Mouse (Mus musculus) hindbrain, embryonic 16.5 days (tissue): ENCODE measurements at regions not wholly inside any gene's neighbourhood (a gene's known extent, or its start where the extent isn't known, plus 50 kb on each side); places are given as distances from the start of the nearest gene placed in this dataset.

Source experiments
- ATAC-seq: fragments of 200-750 bp; cut with Nextera tagmentation; 2 replicates; pipeline ENCODE4 v1.8.0; 2017; ENCODE audit warnings: moderate TSS enrichment, moderate library complexity
- H3K27ac ChIP-seq: fragments of 300-500 bp; sonication (generic); 2 replicates; pipeline ENCODE4 v1.5.1; 2014; ENCODE audit warnings: low read depth, mild to moderate bottlenecking, control low read depth, low read length, moderate library complexity
- H3K27me3 ChIP-seq: fragments of 300-500 bp; sonication (generic); replicated peaks from 2 replicates; pipeline ENCODE4 v1.6.1; 2014; ENCODE audit warnings: low read length; ENCODE audit not compliant: control insufficient read depth, insufficient read depth
- H3K36me3 ChIP-seq: fragments of 300-500 bp; sonication (generic); 2 replicates; pipeline ENCODE4 v1.6.1; 2014; ENCODE audit warnings: mild to moderate bottlenecking, low read length, moderate library complexity, mixed read lengths; ENCODE audit not compliant: control insufficient read depth, insufficient read depth
- H3K4me1 ChIP-seq: fragments of 300-500 bp; sonication (generic); 2 replicates; pipeline ENCODE4 v1.6.1; 2014; ENCODE audit warnings: low read depth, low read length; ENCODE audit not compliant: control insufficient read depth, insufficient read depth
- H3K4me2 ChIP-seq: fragments of 300-500 bp; sonication (generic); 2 replicates; pipeline ENCODE4 v1.6.1; 2014; ENCODE audit warnings: mild to moderate bottlenecking, low read length, control low read depth, moderate library complexity
- H3K4me3 ChIP-seq: fragments of 300-500 bp; sonication (generic); 2 replicates; pipeline ENCODE4 v1.5.1; 2014; ENCODE audit warnings: mild to moderate bottlenecking, low read length, control low read depth, moderate library complexity
- H3K9ac ChIP-seq: fragments of 300-500 bp; sonication (generic); 2 replicates; pipeline ENCODE4 v1.6.1; 2014; ENCODE audit warnings: low read depth, mild to moderate bottlenecking, control low read depth, low read length, moderate library complexity
- H3K9me3 ChIP-seq: fragments of 300-500 bp; sonication (generic); 2 replicates; pipeline ENCODE4 v1.6.1; 2014; ENCODE audit warnings: mild to moderate bottlenecking, low read length, moderate library complexity; ENCODE audit not compliant: control insufficient read depth
- WGBS: fragments of 180-500 bp; shearing (Covaris S2); extraction: QIAGEN DNeasy Blood & Tissue Kit; methylation state at CpG from one replicate; pipeline ENCODE4 v1.1.7; 2014; 5-methylcytosine and 5-hydroxymethylcytosine counted together

DNA sequence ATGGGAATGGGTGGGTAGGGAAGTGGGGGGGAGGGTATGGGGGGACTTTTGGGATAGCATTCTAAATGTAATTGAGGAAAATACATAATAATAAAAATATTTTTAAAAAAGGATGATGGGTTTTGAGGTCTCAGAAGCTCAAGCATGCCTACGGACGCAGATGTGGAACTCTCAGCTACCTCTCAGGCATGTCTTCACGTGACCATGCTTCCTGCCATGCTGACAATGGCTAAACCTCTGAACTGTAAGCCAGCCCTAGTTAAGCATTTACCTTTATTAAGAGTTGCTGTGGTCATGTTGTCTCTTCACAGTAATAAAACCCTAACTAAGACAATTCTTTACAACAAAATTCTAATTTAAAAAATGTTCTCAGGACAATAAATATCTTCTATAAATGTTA, 80.0 kb downstream of the Tex36 start:
- Histone ChIP-seq H3K4me3 (no peak overlapping the region), H3K27me3 (no peaks in the 10 kb centered on the region)

DNA sequence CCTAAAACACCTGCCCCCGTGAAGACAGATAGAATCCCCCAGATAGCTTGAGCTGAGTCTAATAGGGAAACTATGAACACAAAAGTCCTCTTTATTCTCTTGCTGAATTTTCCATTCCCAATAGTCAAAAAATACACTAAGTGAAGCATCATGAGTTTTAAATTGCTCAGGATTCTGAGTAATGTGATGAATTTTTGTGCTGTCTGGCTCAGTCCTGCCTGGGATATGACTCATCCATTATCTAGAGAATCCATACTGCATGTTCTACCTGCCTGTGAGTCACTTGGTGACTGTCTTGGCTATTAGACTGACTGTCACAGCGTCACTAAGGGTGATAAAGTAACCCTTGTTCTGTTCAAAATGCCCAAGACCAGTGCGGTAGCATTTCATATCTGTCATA, 83.0 kb downstream of the Tex36 start:
- no peaks in the 10 kb centered on the region for H3K4me1 ChIP-seq
- H3K27me3 ChIP-seq, result no peaks in the 10 kb centered on the region
- no peaks in the 10 kb centered on the region for H3K36me3 ChIP-seq
- no peak overlapping the region for H3K9ac ChIP-seq
- no peak overlapping the region for H3K4me2 ChIP-seq
- no peak overlapping the region for H3K4me3 ChIP-seq
- 95% methylated on average over 3 of the region's 3 CpGs for WGBS
- ATAC-seq, result no peak
- no peaks in the 10 kb centered on the region for H3K9me3 ChIP-seq
- H3K27ac ChIP-seq, result no peak overlapping the region

More for the DNA sequence above, 80.0 kb downstream of the Tex36 start:
- H3K4me1 ChIP-seq, result no peaks in the 10 kb centered on the region
- no peaks in the 10 kb centered on the region for H3K9me3 ChIP-seq
- ATAC-seq, result no peak
- no peak overlapping the region for H3K9ac ChIP-seq
- H3K27ac ChIP-seq, result no peak overlapping the region
- H3K4me2 ChIP-seq, result no peak overlapping the region
- H3K36me3 ChIP-seq, result no peaks in the 10 kb centered on the region
- WGBS, result 88% methylated on average over 3 of the region's 3 CpGs

DNA sequence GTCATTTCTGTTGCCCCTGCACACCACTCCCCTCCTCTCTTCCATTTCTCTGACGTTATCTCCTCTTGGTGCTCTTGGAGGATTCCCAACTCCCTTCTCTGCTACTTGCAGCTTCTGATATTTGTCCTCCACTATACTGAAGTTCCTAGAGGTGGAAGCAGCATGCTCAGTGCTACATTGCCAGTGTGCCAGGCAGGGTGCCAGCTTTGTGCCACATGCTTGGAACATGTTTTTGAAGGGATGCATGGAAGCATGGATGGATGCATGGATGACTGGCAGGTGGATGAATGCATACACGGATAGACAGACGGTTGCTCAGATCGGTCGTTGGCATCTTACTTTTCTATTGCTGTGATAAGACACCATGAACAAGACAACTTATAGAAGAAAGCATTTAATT, 84.4 kb downstream of the Tex36 start:
- H3K4me3 ChIP-seq, result no peak overlapping the region
- H3K27ac ChIP-seq, result no peak overlapping the region
- no peaks in the 10 kb centered on the region for H3K4me1 ChIP-seq
- H3K9me3 ChIP-seq, result no peaks in the 10 kb centered on the region
- H3K9ac ChIP-seq, result no peak overlapping the region
- no peak overlapping the region for H3K4me2 ChIP-seq
- WGBS, result 90% methylated on average over 5 of the region's 5 CpGs
- H3K36me3 ChIP-seq, result no peaks in the 10 kb centered on the region
- H3K27me3 ChIP-seq, result no peaks in the 10 kb centered on the region
- no peak for ATAC-seq

DNA sequence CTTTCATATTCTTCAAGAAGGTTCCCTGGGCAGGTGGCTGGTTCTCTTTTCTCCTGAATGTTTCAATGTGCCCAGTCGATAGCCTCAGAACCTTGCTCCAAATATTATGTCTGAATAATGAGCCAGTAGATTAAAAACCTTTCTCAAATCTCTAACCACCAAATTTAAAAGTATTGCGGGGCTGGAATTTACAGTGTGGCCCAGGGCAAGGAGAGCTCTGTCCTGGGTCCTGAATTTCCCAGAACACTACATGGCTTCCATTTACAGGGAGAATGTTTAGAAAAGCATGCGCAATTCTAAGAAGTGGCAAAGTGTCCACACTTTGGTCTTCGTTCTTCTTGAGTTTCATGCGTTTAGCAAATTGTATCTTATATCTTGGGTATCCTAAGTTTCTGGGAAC, 91.0 kb downstream of the Tex36 start:
- H3K4me3 ChIP-seq, result no peak overlapping the region
- 70% methylated on average over 5 of the region's 5 CpGs for WGBS
- H3K9me3 ChIP-seq, result no peaks in the 10 kb centered on the region
- no peak overlapping the region for H3K9ac ChIP-seq
- H3K4me2 ChIP-seq, result no peak overlapping the region
- H3K27me3 ChIP-seq, result no peaks in the 10 kb centered on the region
- H3K36me3 ChIP-seq, result no peaks in the 10 kb centered on the region
- H3K27ac ChIP-seq, result no peak overlapping the region
- peaks cover 8% of the 10 kb centered on the region for H3K4me1 ChIP-seq
- no peak for ATAC-seq

DNA sequence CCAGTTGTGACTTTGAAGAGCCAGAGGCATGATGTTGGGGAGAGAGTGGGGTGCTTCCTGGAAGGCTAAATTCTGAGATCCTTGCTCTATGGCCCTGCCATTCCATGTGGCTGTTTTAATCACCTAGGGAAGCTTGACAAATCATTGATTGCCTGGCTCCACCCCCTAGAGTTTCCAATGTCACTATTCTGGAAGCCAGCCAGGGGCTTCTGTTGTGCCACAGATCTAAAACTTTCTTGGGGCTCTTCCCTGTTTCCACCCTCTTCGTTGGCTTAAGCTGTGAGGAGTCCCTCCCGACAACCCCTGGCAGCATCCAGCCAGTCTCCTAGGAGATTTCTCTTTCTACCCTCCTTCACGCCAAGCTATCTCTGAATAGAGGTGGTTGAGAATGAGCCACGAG, 92.5 kb downstream of the Tex36 start:
- Histone ChIP-seq H3K4me3 (no peak overlapping the region), H3K27ac (no peak overlapping the region), H3K4me2 (no peak overlapping the region), H3K36me3 (no peaks in the 10 kb centered on the region), H3K27me3 (no peaks in the 10 kb centered on the region), H3K9me3 (no peaks in the 10 kb centered on the region), H3K9ac (no peak overlapping the region), H3K4me1 (peaks cover 8% of the 10 kb centered on the region)
- WGBS, result 20% methylated on average over 4 of the region's 4 CpGs
- ATAC-seq, result no peak

DNA sequence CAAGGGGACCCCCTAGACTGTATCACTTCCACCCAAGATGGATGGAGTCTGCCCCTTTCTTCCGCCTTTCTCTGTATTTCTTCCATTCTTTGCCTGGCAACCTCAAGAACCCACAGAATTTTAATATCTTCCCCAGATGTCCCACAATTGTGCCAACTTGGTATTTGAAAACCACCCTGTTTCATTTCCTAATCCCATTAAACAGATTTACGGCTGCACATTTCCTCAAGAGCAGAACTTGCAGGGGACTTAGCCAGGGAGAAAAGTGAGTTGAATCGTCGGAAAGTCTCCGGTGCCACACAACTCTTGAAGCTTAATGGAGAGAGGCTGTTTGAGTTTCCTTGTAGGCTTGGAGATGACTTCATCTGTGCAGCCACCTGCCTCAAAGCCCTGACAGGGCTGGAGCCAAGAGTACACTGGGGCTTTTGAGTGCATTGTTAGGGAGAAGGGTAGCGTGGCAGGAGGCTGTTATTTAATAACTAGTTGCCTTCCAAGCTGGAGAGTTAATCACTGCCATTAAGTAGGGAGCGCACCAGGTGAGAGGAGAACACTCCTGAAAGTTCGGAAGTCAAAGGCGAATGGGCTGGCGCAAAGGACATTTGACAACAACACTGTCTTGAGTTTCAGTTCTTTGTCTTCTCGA, 93.5 kb downstream of the Tex36 start:
- no peak for ATAC-seq
- H3K9me3 ChIP-seq, result no peaks in the 10 kb centered on the region
- no peak overlapping the region for H3K27ac ChIP-seq
- WGBS, result 66% methylated on average over 11 of the region's 11 CpGs
- H3K4me3 ChIP-seq, result no peak overlapping the region
- H3K4me1 ChIP-seq, result peaks cover 8% of the 10 kb centered on the region
- H3K9ac ChIP-seq, result no peak overlapping the region
- H3K27me3 ChIP-seq, result no peaks in the 10 kb centered on the region
- H3K4me2 ChIP-seq, result no peak overlapping the region
- H3K36me3 ChIP-seq, result no peaks in the 10 kb centered on the region

DNA sequence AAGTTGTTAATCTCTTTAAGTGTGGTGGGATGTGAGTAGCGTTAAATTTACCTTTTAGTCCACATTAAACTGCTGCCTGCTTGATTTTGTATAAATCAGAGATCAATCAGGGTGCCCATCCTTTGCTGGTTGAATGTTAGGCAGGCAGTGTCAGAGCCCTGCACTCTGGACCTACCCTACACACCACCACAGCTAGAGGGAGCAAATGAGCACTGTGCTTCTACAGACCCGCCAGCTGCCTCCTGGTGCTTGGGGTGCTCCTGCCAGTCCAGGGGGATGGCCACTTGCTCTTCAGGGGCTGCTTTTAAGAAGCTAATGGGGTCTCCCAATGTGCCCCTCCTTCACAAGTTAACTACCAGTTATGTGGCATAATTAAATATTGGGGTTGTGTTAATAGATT, 96.3 kb downstream of the Tex36 start:
- Histone ChIP-seq H3K27ac (no peak overlapping the region), H3K27me3 (no peaks in the 10 kb centered on the region), H3K9ac (no peak overlapping the region), H3K4me1 (peaks cover 8% of the 10 kb centered on the region), H3K36me3 (no peaks in the 10 kb centered on the region), H3K4me2 (no peak overlapping the region), H3K9me3 (no peaks in the 10 kb centered on the region), H3K4me3 (no peak overlapping the region)
- 90% methylated on average over 2 of the region's 2 CpGs for WGBS
- no peak for ATAC-seq

DNA sequence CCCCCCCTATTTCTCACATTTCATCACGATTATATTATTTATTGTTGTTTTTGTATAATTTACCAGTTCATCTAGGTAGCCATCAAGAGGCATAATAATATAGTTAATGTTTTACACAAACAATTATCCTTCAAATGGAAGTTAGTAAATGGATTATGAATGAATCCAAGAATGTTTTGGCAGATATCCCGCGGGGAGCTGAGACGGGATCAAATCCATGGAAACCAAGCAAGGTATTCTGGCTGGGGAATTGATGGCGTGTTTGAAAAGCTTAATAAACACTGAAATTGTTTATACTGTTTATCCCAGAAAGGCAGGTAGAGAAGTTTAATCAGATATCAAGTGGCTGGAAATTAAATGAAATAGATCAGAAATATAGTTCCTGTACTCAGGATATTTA, 98.0 kb downstream of the Tex36 start:
- H3K27ac ChIP-seq, result no peak overlapping the region
- no peaks in the 10 kb centered on the region; the same call in 1 of the 2 replicates for H3K4me1 ChIP-seq
- WGBS, result 67% methylated on average over 5 of the region's 5 CpGs
- H3K9ac ChIP-seq, result no peak overlapping the region
- H3K4me3 ChIP-seq, result no peak overlapping the region
- H3K27me3 ChIP-seq, result no peaks in the 10 kb centered on the region
- no peak overlapping the region for H3K4me2 ChIP-seq
- no peaks in the 10 kb centered on the region for H3K36me3 ChIP-seq
- ATAC-seq, result no peak
- no peaks in the 10 kb centered on the region for H3K9me3 ChIP-seq

DNA sequence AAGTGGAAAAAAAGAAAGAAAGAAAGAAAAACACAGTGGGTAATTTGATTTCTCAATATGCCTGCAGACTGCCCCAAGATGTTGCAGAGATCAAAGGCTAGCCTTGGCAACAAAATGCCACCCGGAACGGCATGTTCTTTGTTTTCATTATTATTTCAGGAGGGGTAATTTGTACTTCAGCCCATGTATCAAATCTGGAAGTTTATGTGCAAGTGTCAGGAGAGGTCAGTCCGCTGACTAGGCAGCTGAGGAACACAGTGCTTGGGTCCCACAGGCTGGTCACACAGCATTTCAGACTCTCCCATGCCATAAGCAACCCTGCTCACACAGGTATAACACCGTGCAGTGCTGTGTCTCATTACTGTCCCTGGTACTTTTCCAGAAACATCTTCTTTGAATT, 99.2 kb downstream of the Tex36 start:
- Histone ChIP-seq H3K27ac (no peak overlapping the region), H3K4me1 (no peaks in the 10 kb centered on the region; the same call in 1 of the 2 replicates), H3K27me3 (no peaks in the 10 kb centered on the region), H3K4me2 (no peak overlapping the region), H3K4me3 (no peak overlapping the region), H3K9ac (no peak overlapping the region), H3K9me3 (no peaks in the 10 kb centered on the region), H3K36me3 (no peaks in the 10 kb centered on the region)
- 49% methylated on average over 4 of the region's 4 CpGs for WGBS
- no peak for ATAC-seq

DNA sequence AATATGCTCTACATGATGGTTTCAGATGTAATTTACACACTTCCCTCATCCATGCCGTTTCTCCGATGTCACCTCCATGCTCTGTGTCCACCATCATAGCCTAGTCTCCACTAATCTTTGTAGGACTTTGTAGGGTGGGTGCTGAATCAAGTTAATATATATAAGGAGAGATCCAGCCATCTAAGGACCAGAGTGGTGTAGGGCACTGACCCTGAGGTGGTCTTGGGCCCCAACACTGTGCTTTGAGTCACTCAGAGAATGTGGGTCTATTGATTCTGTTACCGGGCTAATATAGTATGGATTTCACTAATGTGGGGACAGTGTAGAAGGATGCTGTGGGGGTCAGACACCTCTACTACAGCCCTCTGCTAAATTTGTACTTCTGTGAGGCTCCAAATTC, 104.4 kb downstream of the Tex36 start:
- H3K4me2 ChIP-seq, result no peak overlapping the region
- no peaks in the 10 kb centered on the region for H3K27me3 ChIP-seq
- WGBS, result 94% methylated on average over 3 of the region's 3 CpGs
- H3K27ac ChIP-seq, result no peak overlapping the region
- H3K36me3 ChIP-seq, result no peaks in the 10 kb centered on the region
- H3K4me1 ChIP-seq, result no peaks in the 10 kb centered on the region
- no peak for ATAC-seq
- H3K9me3 ChIP-seq, result no peaks in the 10 kb centered on the region
- H3K4me3 ChIP-seq, result no peak overlapping the region
- H3K9ac ChIP-seq, result no peak overlapping the region
